Mouse (Mus musculus) gastrocnemius, postnatal 25 days (tissue): ENCODE results near the gene Car12. TPM values are rescaled to one million over a fixed set of nuclear protein-coding genes. Genes with fewer than 3 reads are reported as not detected.
"Not testable (repeated sequence)": the region's sequence is repeated elsewhere in the genome, so short reads cannot be mapped to it uniquely, and the experiment has no call there.

Experiments used
- DNase-seq: peaks from one replicate; pipeline ENCODE4 v3.0.0; 2022
- total RNA-seq, 2 experiments: library from RNA; stranded (reverse); gene quantifications; 1 replicate in 1 of 2; 2 replicates in 1 of 2; pipeline ENCODE4 v1.2.3; 2021

The Car12 gene
- total RNA-seq, 2 experiments from 2014 or later, result 0.08 to 0.19 TPM

DNA sequence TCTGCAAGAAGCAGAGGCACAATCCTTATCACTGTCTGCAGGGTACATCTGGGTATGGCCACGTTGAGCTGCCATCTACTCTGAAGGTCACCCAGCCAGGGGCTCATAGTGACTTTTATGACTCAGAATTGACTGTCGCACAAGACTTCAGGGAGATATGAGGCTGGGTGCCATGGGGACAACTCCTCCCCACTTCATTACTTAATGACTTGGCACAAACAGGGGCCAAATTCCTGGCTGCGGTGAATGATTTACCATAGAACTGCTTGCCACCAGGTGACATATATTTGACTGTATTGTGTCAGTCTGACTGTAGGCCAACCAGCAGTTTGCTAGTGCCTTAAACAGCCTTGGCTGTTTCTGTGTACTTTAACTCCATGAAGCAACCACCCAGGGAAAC lies 55.8 kb downstream of the Car12 start:
- DNase-seq, result no peak

DNA sequence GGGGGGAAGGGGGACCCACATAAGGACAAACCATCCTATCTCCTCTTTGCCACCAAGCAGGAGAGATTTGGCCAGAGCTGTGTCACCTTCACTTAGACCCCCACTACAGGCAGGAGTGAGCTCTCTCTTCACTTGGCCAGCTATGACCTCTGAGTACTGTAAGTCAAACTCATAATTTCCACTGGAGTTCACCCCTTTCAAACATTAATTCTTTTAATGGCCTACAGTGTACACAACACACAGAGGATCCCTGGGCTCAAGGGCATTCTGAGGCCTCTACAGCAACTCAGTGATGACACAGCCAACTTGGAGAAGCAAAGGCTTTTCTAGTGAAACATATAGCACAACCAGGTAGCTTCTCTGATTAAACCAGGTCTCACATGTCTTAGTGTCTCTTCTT lies 57.2 kb downstream of the Car12 start:
- DNase-seq, result no peak

DNA sequence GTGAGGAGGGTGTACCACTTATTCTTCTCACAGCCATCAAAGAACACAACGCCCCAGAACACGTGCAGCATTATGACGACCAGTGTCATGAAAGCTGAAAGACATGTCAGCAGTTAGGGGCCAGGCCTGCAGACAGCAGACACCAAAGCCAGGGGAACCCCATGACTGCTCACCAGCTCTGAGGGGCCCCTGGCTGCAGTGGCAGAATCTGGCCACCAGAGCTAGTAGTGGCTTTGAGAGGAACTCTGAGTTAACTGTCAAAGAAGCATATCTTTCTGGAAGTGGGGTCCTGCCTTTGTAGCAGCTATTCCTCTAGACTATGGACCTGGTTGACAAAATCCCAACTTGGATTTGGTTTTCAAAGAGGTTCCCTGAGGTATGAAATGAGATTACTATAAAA lies 71.1 kb downstream of the Car12 start:
- DNase-seq, result not testable (repeated sequence)

DNA sequence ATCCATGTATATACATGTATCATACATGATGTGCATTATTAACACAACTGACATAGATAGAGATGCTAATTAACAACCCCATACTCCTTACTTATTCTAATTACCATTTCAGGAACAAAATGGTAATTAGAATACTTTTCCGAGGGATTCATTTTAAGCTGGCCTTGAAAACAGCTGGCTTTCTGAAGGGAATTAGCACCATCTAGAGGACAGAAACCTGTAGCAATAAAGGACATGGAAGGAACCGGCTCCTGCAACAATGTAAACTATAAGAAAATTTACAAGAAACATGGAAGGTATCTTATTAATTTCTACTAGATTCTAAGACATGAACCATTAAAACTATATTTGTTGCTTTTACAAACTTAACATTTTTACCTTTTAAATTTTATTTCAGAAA lies 74.3 kb downstream of the Car12 start:
- no peak for DNase-seq

DNA sequence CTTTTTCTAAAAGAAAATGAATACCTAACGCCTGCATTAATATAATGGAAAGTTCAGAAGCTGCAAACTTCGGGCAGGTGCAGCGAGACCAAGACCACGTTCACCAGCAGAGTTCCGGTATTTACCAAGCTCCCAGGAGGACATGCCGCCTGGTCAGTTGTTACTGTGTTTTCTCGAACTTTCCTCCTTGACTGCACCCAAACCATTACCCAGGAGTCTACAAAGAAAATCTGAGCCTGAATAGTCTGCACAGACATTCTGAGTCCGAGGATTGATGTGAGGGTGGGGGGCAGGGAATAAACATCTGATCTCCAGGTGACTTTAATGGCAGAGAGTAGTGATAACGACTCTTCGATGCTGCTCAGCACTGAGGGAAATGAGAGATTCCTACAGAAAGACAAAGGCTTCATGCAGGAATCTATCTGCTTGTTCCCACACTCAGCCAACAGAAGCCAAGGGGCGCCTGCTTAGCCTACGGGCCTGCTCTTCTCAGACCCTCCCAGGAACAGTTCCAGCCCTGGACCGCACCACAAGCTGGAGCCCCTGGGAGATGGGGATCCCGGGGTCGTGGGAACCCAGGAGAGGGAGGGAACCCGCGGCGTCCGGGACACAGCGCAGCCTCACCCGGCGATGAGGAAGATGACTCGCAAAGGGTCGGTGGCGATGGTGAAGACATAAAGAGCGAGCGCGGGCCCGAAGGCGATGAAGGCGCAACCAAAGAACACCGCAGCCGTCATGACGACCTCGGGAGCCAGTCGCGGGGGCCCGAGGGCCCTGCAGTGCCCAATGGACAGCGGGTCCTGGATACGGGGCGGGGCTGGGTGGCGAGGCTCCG lies 81.4 kb downstream of the Car12 start:
- no peak for DNase-seq

DNA sequence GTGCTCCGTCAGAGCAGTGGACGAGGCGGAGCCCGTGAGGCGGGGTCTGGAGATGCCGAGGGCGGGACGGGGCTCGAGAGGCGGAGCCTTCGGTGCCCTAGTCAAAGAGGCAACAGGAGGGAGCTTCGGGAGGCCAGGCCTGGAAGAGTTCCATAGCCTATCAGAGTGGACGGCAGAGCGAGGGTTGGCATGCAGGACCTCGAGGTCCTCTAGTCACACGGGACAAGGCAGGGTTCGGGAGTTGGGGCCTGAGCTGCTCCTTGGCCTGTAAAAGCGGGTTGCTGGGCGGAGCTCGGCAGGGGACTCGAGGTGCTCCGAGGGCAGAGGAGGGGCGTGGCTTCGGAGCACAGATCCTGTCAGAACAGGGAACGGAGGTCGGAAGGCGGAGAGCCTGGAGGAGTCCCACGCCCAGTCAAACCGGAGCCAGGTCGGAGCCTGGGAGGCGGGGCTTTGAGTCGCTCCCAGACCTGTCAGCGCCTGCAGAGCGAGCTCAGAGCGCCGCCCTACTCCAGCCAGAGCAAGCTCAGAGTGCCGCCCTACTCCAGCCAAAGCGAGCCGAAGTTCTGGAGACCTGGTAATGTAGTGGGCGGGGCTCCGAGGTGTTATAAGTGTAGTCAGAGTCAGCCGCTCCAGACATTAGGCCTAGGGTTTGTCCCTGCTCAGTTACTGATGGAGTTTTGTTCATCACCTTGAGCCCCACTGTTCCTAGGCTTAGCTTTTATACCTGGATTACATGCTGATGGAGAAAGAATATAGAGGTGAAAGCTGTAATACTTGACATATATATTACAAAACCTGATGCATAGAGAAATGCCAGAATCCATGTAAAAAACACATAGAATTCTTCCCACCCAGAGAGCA lies 82.2 kb downstream of the Car12 start, which contains the start of gene Aph1b:
Aph1b (minus strand) TSS at position 27 of the 861 bp plus-strand sequence.
- peak; percentile 98 for DNase-seq

DNA sequence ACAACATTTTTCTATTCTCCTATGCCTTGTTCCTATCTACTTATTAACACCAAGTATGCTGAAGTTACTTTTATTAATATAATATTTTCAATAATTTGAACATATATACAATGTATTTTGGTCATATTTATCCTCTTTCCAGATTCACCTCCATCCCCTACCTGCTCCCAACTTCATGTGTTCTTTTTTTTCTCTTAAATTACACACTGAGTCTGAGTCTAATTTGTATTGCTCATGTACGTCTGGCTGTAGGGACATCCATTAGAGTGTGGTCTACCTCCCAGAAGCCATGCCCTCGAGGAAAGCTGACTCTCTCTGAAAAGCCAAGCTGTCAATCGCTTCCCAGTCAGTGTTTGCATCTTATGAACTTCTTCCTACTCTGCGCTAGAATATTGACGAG lies 83.3 kb downstream of the Car12 start, which contains the start of gene Gm10647:
Gm10647 (plus strand) TSS at position 301 of the 400 bp plus-strand sequence.
- DNase-seq, result no peak

DNA sequence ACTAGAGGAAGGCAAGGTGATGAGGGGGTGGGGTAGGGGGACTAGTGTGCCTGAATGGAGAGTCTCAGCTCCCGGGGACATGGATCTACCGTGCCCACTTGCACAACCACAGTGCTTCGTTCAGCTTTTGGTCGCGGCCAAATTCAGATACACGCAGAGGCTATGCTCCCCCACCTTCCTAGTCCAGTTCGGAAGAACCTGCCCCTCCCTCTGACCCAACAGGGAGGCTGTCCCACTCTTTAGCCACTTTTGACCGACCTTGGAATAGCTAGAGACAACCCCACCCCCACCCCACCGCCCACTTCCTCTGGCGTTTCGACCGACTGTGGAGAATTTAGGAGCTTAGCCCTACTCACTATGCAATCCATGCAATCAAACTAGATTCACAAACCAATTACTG lies 88.5 kb downstream of the Car12 start:
- DNase-seq, result no peak

DNA sequence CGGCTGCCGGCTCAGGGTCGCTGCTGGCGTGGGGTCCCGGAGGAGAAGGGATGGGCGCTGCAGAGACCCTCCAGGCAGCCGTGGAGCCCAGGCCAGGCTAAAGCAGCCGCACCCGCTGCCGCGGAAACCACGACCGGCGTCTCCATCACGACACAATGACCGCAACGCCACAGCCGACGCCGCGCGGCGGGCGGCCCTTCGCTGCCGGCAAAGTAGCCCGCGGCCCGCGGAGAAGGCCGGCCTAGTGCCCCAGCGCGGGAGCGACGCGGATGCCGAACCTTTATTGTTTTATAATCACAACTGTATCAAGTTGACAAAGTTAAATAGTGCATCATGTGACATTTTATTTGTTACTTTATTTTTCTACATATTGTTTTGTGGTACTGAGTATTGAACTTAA lies 92.5 kb downstream of the Car12 start:
- DNase-seq, result not testable (repeated sequence)

DNA sequence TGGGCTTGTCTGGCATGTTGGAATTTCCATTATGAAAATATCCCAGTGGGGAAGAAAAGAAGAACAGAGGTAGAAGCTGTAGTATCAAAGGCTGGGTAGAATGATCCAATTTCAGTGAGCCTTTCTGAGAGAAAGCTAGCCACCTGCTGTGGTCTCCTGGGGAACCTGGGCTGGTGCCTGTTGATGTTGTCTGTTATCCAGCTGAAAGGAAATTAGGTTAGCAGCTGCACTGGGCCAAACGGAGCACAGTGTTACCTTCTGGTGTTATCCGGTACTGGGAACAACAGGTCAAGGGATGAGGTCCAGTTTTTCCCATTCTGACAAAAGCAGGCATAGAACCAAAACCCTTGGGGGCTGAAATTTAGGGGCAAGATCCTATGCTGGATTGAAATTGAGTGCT lies 99.9 kb downstream of the Car12 start:
- no peak for DNase-seq

Other genes starting within 250 kb of the Car12 start
- 1 to 10 TPM; 3.5 to 7.0 TPM for gene Fbxl22, start 199.1 kb upstream of the Car12 start, total RNA-seq
- gene Usp3, start 120.5 kb upstream of the Car12 start, total RNA-seq, result 10 to 100 TPM; 12.8 to 15.4 TPM
- 1 to 10 TPM; 1.6 to 3.1 TPM for gene Aph1b, start 81.8 kb downstream of the Car12 start, total RNA-seq
- gene Gm10647, start 83.4 kb downstream of the Car12 start, total RNA-seq, result under 1 TPM in 1 of 2 experiments, not detected in 1; 0.35 TPM
- gene Aph1c, start 121.0 kb downstream of the Car12 start, total RNA-seq, result 1 to 10 TPM in 1 of 2 experiments, under 1 TPM in 1; 0.54 to 1.3 TPM
- gene Rab8b, start 206.0 kb downstream of the Car12 start, total RNA-seq, result 1 to 10 TPM; 5.0 to 6.1 TPM
- gene Rps27l, start 232.4 kb downstream of the Car12 start, total RNA-seq, result 100 to 1,000 TPM; 198 to 200 TPM